Mouse (Mus musculus) forebrain, embryonic 16.5 days (tissue): Measurements from ENCODE around the gene Det1. TPM values are rescaled to one million over a fixed set of nuclear protein-coding genes. Genes with fewer than 3 reads are reported as not detected.
A peak's percentile ranks its signal among the peaks of the same experiment; 100 is the strongest.

Experiments used
- ATAC-seq: fragments of 200-750 bp; cut with Nextera tagmentation; 2 replicates; pipeline ENCODE4 v1.8.0; 2017; ENCODE audit warnings: mild to moderate bottlenecking, moderate library complexity
- H3K27ac ChIP-seq: fragments of 300-500 bp; sonication (generic); 2 replicates; pipeline ENCODE4 v1.5.1; 2014; ENCODE audit warnings: low read length, control low read depth
- H3K27me3 ChIP-seq: fragments of 300-500 bp; sonication (generic); replicated peaks from 2 replicates; pipeline ENCODE4 v1.6.1; 2014; ENCODE audit warnings: low read length; ENCODE audit not compliant: control insufficient read depth, insufficient read depth
- H3K36me3 ChIP-seq: fragments of 300-500 bp; sonication (generic); 2 replicates; pipeline ENCODE4 v1.6.1; 2014; ENCODE audit not compliant: control insufficient read depth, insufficient read depth
- H3K4me1 ChIP-seq: fragments of 300-500 bp; sonication (generic); replicated peaks from 2 replicates; pipeline ENCODE4 v1.6.1; 2014; ENCODE audit warnings: low read length; ENCODE audit not compliant: control insufficient read depth, insufficient read depth
- H3K4me2 ChIP-seq: fragments of 300-500 bp; sonication (generic); 2 replicates; pipeline ENCODE4 v1.6.1; 2014; ENCODE audit warnings: mild to moderate bottlenecking, low read length, control low read depth
- H3K4me3 ChIP-seq: fragments of 300-500 bp; sonication (generic); replicated peaks from 2 replicates; pipeline ENCODE4 v1.5.1; 2014; ENCODE audit warnings: mild to moderate bottlenecking, low read length, control low read depth
- H3K9ac ChIP-seq: fragments of 300-500 bp; sonication (generic); replicated peaks from 2 replicates; pipeline ENCODE4 v1.6.1; 2014; ENCODE audit warnings: low read depth, low read length, control low read depth
- H3K9me3 ChIP-seq: fragments of 300-500 bp; sonication (generic); 2 replicates; pipeline ENCODE4 v1.6.1; 2016; ENCODE audit warnings: low read length; ENCODE audit not compliant: control insufficient read depth
- WGBS: fragments of 180-500 bp; shearing (Covaris S2); extraction: QIAGEN DNeasy Blood & Tissue Kit; methylation state at CpG from one replicate; pipeline ENCODE4 v1.1.7; 2014; 5-methylcytosine and 5-hydroxymethylcytosine counted together
- polyA plus RNA-seq: library from polyadenylated mRNA; unstranded; fragments of >200 nt; fragmentation: Nextera tagmentation; extraction: Ambion mirVana; gene quantifications from 2 replicates; pipeline ENCODE4 v1.2.1, GENCODE M21; 2015

The Det1 gene
- polyA plus RNA-seq, 1 experiment from 2014 or later: 16.3 TPM

- no peak overlapping the region for H3K27ac ChIP-seq
- H3K4me2 ChIP-seq: no peak overlapping the region
- no peak overlapping the region for H3K9ac ChIP-seq
- H3K4me3 ChIP-seq: no peak overlapping the region
- H3K4me1 ChIP-seq: no peaks in the 10 kb centered on the region
- no peaks in the 10 kb centered on the region for H3K9me3 ChIP-seq
- ATAC-seq: no peak
- WGBS: 90% methylated on average over 4 of the region's 4 CpGs
- H3K36me3 ChIP-seq: no peaks in the 10 kb centered on the region
- H3K27me3 ChIP-seq: no peaks in the 10 kb centered on the region
Observed at GRCm38 (mm10) chr7:78864446-78864802, 17.4 kb upstream of the Det1 start.

DNA sequence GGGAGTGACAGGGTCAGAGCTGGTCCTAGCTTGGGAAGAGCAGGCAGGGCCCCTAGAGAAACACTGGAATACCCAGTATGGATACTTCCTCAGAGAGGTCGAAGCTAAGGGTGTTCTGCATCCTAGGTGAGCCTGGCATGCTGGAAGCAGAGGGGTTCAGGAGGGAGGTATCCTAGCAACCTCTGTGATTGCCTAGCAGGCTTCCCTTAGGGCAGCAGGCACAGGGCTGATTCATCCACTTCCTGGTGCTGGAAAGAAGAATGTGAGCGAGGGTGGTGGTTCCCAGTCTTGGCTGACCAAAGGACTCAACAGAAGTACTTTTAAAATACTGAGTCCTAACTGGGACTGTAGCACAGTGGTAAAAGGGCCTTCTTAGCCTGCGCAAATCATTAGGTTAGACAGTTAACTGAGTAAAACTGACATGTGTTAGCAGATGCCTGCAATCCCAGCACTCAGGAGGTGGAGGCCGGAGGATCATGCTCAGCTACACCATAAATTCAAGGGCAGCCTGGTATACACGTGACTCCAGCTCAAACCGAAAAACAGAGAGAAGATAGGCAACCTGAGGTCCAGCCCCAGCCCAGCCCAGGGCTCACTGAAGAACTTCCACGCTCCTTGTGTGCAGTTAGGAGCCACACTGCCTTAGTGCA lies 16.9 kb upstream of the Det1 start:
- no peaks in the 10 kb centered on the region for H3K36me3 ChIP-seq
- no peak overlapping the region for H3K4me3 ChIP-seq
- WGBS: 82% methylated on average over 7 of the region's 7 CpGs
- no peak for ATAC-seq
- no peak overlapping the region for H3K27ac ChIP-seq
- H3K9me3 ChIP-seq: no peaks in the 10 kb centered on the region
- no peak overlapping the region for H3K4me2 ChIP-seq
- H3K4me1 ChIP-seq: no peaks in the 10 kb centered on the region
- no peak overlapping the region for H3K9ac ChIP-seq
- H3K27me3 ChIP-seq: no peaks in the 10 kb centered on the region

GRCm38 (mm10) chr7:78855044-78855655 lies 8.1 kb upstream of the Det1 start:
- 59% methylated on average over 5 of the region's 5 CpGs for WGBS
- Histone ChIP-seq H3K4me3 (no peak overlapping the region), H3K9ac (no peak overlapping the region), H3K27ac (no peak overlapping the region), H3K4me1 (no peaks in the 10 kb centered on the region), H3K36me3 (no peaks in the 10 kb centered on the region), H3K9me3 (no peaks in the 10 kb centered on the region), H3K4me2 (no peak overlapping the region), H3K27me3 (0 out of 2 replicates have a peak, but pooled peaks cover 3% of the 10 kb centered on the region)
- ATAC-seq: no peak

DNA sequence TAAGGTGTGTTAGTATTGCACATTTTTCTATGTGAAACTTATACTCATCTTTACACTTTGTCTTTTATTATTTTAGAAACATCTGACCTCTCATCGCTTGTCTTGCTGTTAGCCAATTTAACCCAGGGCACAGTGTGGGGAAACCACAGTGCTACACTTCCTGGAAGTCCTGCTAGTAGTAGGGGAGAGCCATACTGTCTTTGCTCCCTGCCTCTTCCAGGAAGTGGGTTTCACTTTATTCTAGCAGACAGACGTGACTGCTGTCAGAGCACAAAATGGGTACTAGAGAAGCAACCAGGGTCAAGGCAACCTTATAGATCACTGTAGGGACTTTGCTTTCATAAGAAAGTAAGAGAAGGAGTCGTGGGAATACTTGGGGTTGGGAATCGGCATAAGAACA lies 7.0 kb upstream of the Det1 start:
- no peaks in the 10 kb centered on the region for H3K9me3 ChIP-seq
- no peaks in the 10 kb centered on the region for H3K36me3 ChIP-seq
- 80% methylated on average over 4 of the region's 4 CpGs for WGBS
- no peak overlapping the region for H3K9ac ChIP-seq
- H3K27ac ChIP-seq: no peak overlapping the region
- H3K27me3 ChIP-seq: 0 out of 2 replicates have a peak, but pooled peaks cover 3% of the 10 kb centered on the region
- no peak overlapping the region for H3K4me2 ChIP-seq
- H3K4me1 ChIP-seq: no peaks in the 10 kb centered on the region
- ATAC-seq: no peak
- no peak overlapping the region for H3K4me3 ChIP-seq

DNA sequence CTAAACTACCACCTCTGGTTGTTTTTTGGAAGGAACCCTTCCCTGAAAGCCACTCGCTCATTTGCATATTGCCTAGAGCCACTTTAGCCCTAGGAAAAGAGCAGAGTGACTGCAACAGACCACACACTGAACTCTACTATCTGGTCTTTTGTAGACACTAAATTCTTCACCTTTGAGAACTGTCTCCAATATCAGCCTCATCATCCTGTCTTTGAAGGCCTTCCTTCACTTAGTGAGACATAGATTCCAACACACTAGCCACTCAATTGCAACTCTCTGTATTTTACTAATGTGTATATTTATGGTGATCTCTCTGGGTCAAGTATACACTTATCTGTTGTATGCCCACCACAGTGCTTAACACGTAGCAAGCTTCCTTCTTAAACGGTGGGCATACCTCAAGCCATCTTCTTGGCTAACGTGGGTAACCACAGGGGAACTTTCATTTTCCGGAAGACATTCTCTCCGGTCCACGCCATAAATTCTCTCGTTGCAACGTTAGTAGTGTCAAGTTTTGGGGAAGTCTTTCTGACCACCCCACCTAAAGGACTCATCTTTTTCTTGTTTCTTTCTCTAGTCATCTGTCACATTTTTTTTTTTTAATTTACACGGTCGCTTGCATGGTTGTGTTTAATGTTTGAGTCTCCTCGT lies 872 bp downstream of the Det1 start:
- Histone ChIP-seq H3K4me1 (peaks cover 8% of the 10 kb centered on the region), H3K4me3 (peak overlapping the region; percentile 68), H3K27ac (0 out of 2 replicates have a peak overlapping the region, but pooled peaks have one; percentile 66), H3K9me3 (no peaks in the 10 kb centered on the region), H3K9ac (peak overlapping the region; percentile 85), H3K4me2 (peak overlapping the region; percentile 69), H3K27me3 (no peaks in the 10 kb centered on the region), H3K36me3 (peaks cover 17% of the 10 kb centered on the region)
- ATAC-seq: no peak
- 34% methylated on average over 12 of the region's 12 CpGs for WGBS

- Histone ChIP-seq H3K9me3 (no peaks in the 10 kb centered on the region), H3K36me3 (peaks cover 26% of the 10 kb centered on the region), H3K4me1 (peaks cover 8% of the 10 kb centered on the region), H3K4me2 (no peak overlapping the region), H3K27me3 (no peaks in the 10 kb centered on the region), H3K9ac (no peak overlapping the region), H3K4me3 (no peak overlapping the region), H3K27ac (no peak overlapping the region)
- ATAC-seq: no peak
- WGBS: 91% methylated on average over 5 of the region's 5 CpGs
Observed at GRCm38 (mm10) chr7:78841601-78842000, 5.5 kb downstream of the Det1 start.

DNA sequence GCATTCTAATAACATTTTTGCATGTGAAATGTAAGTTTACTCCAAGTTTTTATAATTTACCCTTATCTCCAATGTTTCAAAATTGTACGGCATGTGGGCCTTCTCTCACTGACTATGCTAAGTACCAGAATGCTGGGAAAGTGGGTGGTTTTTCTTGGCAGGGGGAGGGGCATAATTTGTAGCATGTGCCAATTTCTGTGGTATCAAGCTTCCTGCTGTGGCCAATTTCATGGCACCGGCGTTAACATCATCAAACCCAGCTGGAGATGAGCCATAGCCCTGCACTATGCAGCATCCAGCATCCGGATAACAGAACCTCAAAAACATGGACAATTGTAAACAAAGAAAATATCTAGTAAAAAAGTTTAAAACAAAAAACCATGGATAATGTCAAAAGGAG lies 9.8 kb downstream of the Det1 start:
- H3K36me3 ChIP-seq: peaks cover 15% of the 10 kb centered on the region
- H3K27ac ChIP-seq: no peak overlapping the region
- H3K27me3 ChIP-seq: no peaks in the 10 kb centered on the region
- no peak overlapping the region for H3K4me2 ChIP-seq
- no peak for ATAC-seq
- no peak overlapping the region for H3K9ac ChIP-seq
- H3K9me3 ChIP-seq: no peaks in the 10 kb centered on the region
- H3K4me1 ChIP-seq: no peaks in the 10 kb centered on the region
- H3K4me3 ChIP-seq: no peak overlapping the region
- 69% methylated on average over 4 of the region's 4 CpGs for WGBS

DNA sequence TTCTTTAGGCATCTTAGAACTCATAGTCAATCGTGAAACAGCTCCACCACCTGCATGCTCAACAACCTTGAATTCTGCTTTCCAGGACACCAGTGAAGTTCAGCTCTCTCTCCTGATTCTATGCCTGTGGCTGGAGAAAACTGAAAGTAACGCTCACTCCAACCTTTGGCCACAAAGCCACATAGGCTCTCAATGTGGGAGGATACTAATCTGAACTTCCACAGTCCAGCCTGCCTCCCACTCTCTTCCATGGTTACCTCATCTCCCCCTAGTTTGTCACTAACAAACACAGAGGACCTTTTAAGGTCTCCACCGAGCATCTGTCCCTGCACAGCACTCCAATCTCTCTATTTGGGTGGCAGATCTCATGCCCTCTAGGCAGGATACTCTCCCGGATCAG lies 11.4 kb downstream of the Det1 start:
- no peak for ATAC-seq
- H3K4me1 ChIP-seq: no peaks in the 10 kb centered on the region
- H3K36me3 ChIP-seq: peaks cover 13% of the 10 kb centered on the region
- 88% methylated on average over 4 of the region's 4 CpGs for WGBS
- H3K9me3 ChIP-seq: no peaks in the 10 kb centered on the region
- H3K4me2 ChIP-seq: no peak overlapping the region
- no peak overlapping the region for H3K27ac ChIP-seq
- no peaks in the 10 kb centered on the region for H3K27me3 ChIP-seq
- no peak overlapping the region for H3K9ac ChIP-seq
- no peak overlapping the region for H3K4me3 ChIP-seq

- Histone ChIP-seq H3K9ac (no peak overlapping the region), H3K4me1 (peaks cover 4% of the 10 kb centered on the region; the same call in 1 of the 2 replicates), H3K27me3 (no peaks in the 10 kb centered on the region), H3K9me3 (no peaks in the 10 kb centered on the region), H3K4me2 (no peak overlapping the region), H3K36me3 (peaks cover 8% of the 10 kb centered on the region; the same call in 1 of the 2 replicates), H3K4me3 (no peak overlapping the region), H3K27ac (no peak overlapping the region)
- 89% methylated on average over 14 of the region's 14 CpGs for WGBS
- ATAC-seq: no peak
Observed at GRCm38 (mm10) chr7:78827749-78828362, 19.2 kb downstream of the Det1 start.
